Mouse (Mus musculus) stomach, embryonic 15.5 days (tissue): Measurements from ENCODE around the gene Abhd12. TPM values are rescaled to one million over a fixed set of nuclear protein-coding genes. Genes with fewer than 3 reads are reported as not detected.

Experiments
- ATAC-seq: fragments of 200-750 bp; cut with Nextera tagmentation; 2 replicates; pipeline ENCODE4 v1.8.0; 2017; ENCODE audit warnings: low read depth, moderate number of reproducible peaks, moderate TSS enrichment; ENCODE audit not compliant: insufficient read depth, low FRiP score
- H3K27ac ChIP-seq: fragments of 300-500 bp; sonication (generic); 2 replicates; pipeline ENCODE4 v1.5.1; 2015; ENCODE audit warnings: mild to moderate bottlenecking, inconsistent platforms
- H3K27me3 ChIP-seq: fragments of 300-500 bp; sonication (generic); replicated peaks from 2 replicates; pipeline ENCODE4 v1.6.1; 2015; ENCODE audit warnings: inconsistent platforms
- H3K36me3 ChIP-seq: fragments of 300-500 bp; sonication (generic); 2 replicates; pipeline ENCODE4 v1.6.1; 2015; ENCODE audit warnings: inconsistent platforms
- H3K4me1 ChIP-seq: fragments of 300-500 bp; sonication (generic); 2 replicates; pipeline ENCODE4 v1.6.1; 2015; ENCODE audit warnings: inconsistent platforms
- H3K4me2 ChIP-seq: fragments of 300-500 bp; sonication (generic); 2 replicates; pipeline ENCODE4 v1.6.1; 2015; ENCODE audit warnings: mild to moderate bottlenecking, inconsistent platforms
- H3K4me3 ChIP-seq: fragments of 300-500 bp; sonication (generic); replicated peaks from 2 replicates; pipeline ENCODE4 v1.5.1; 2015; ENCODE audit warnings: inconsistent platforms
- H3K9ac ChIP-seq: fragments of 300-500 bp; sonication (generic); 2 replicates; pipeline ENCODE4 v1.6.1; 2015; ENCODE audit warnings: inconsistent platforms
- H3K9me3 ChIP-seq: fragments of 300-500 bp; sonication (generic); 2 replicates; pipeline ENCODE4 v1.6.1; 2016; ENCODE audit warnings: inconsistent platforms
- WGBS: fragments of 180-500 bp; shearing (Covaris S2); methylation state at CpG from one replicate; pipeline ENCODE4 v1.1.7; 2015; 5-methylcytosine and 5-hydroxymethylcytosine counted together
- polyA plus RNA-seq: library from polyadenylated mRNA; unstranded; fragments of >200 nt; fragmentation: Nextera tagmentation; extraction: Ambion mirVana; gene quantifications from 2 replicates; pipeline ENCODE4 v1.2.1, GENCODE M21; 2015

The Abhd12 gene
- polyA plus RNA-seq, 1 experiment from 2014 or later: 58.3 TPM

GRCm38 (mm10) chr2:150841109-150841508, 63.4 kb downstream of the Abhd12 start:
- H3K9ac ChIP-seq: no peak overlapping the region
- H3K4me2 ChIP-seq: no peak overlapping the region
- ATAC-seq: no peak
- H3K4me3 ChIP-seq: no peak overlapping the region
- WGBS: 56% methylated on average over 11 of the region's 11 CpGs
- no peaks in the 10 kb centered on the region for H3K9me3 ChIP-seq
- H3K27me3 ChIP-seq: no peaks in the 10 kb centered on the region
- H3K4me1 ChIP-seq: no peaks in the 10 kb centered on the region
- H3K27ac ChIP-seq: no peak overlapping the region
- H3K36me3 ChIP-seq: no peaks in the 10 kb centered on the region

DNA sequence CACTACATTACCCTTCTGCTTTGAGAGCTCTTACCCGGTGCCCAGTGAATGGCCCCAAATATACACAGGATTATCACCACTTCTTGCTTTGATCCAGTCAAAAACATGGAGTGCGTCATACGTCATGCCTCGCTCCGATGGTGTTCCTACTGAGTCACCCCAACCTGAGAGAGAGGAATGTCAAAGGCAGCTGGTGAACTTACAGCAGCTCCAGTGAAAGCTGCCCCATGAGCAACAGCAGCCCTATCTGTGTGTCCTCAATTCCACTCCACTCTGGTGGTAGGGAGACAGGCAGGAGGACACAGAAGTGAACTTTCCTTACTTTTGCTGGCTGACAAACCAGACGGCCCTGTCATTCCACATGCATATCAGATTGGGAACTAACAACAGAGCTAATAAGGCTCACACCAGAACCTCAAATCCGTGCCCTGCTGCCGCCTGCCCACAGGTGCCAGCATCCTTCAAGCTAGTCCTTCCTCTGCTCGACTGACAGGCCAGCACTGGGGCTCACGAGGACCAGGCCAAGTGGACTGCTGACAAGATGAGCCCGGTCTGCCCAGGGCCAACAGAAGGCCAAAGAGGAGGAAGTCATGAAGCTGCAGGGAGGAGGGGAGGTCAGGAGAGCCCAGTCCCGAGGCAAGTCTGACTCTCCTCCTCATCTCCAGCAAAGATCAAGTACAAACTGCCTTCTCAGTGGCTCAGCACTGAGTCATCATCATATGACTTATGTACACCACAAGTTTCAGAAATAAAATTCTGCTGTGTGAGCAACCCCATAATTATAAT, 64.7 kb downstream of the Abhd12 start:
- Histone ChIP-seq H3K27ac (no peak overlapping the region), H3K4me3 (no peak overlapping the region), H3K36me3 (0 out of 2 replicates have a peak, but pooled peaks cover 3% of the 10 kb centered on the region), H3K4me2 (no peak overlapping the region), H3K4me1 (no peaks in the 10 kb centered on the region), H3K9me3 (no peaks in the 10 kb centered on the region), H3K27me3 (no peaks in the 10 kb centered on the region), H3K9ac (no peak overlapping the region)
- ATAC-seq: no peak
- WGBS: 68% methylated on average over 12 of the region's 12 CpGs

GRCm38 (mm10) chr2:150837781-150838180, 66.8 kb downstream of the Abhd12 start:
- no peak for ATAC-seq
- 86% methylated on average over 3 of the region's 3 CpGs for WGBS
- H3K27ac ChIP-seq: no peak overlapping the region
- no peak overlapping the region for H3K4me3 ChIP-seq
- H3K9ac ChIP-seq: no peak overlapping the region
- H3K4me1 ChIP-seq: no peaks in the 10 kb centered on the region
- no peak overlapping the region for H3K4me2 ChIP-seq
- peaks cover 5% of the 10 kb centered on the region; the same call in 1 of the 2 replicates for H3K36me3 ChIP-seq
- no peaks in the 10 kb centered on the region for H3K9me3 ChIP-seq
- no peaks in the 10 kb centered on the region for H3K27me3 ChIP-seq

GRCm38 (mm10) chr2:150836906-150837305, 67.6 kb downstream of the Abhd12 start:
- Histone ChIP-seq H3K4me1 (no peaks in the 10 kb centered on the region), H3K27ac (no peak overlapping the region), H3K4me3 (no peak overlapping the region), H3K9ac (no peak overlapping the region), H3K4me2 (no peak overlapping the region), H3K9me3 (no peaks in the 10 kb centered on the region), H3K27me3 (no peaks in the 10 kb centered on the region), H3K36me3 (peaks cover 7% of the 10 kb centered on the region)
- no peak for ATAC-seq
- WGBS: 74% methylated on average over 15 of the region's 15 CpGs

GRCm38 (mm10) chr2:150835975-150836374, 68.6 kb downstream of the Abhd12 start:
- no peak for ATAC-seq
- no peak overlapping the region for H3K27ac ChIP-seq
- H3K4me1 ChIP-seq: no peaks in the 10 kb centered on the region
- 91% methylated on average over 4 of the region's 4 CpGs for WGBS
- H3K9ac ChIP-seq: no peak overlapping the region
- no peaks in the 10 kb centered on the region for H3K27me3 ChIP-seq
- H3K36me3 ChIP-seq: peaks cover 16% of the 10 kb centered on the region
- no peak overlapping the region for H3K4me2 ChIP-seq
- H3K9me3 ChIP-seq: no peaks in the 10 kb centered on the region
- no peak overlapping the region for H3K4me3 ChIP-seq

GRCm38 (mm10) chr2:150834616-150835015, 69.9 kb downstream of the Abhd12 start:
- no peak overlapping the region for H3K4me2 ChIP-seq
- 88% methylated on average over 7 of the region's 7 CpGs for WGBS
- H3K36me3 ChIP-seq: peaks cover 26% of the 10 kb centered on the region
- no peaks in the 10 kb centered on the region for H3K27me3 ChIP-seq
- no peak overlapping the region for H3K4me3 ChIP-seq
- ATAC-seq: no peak
- no peaks in the 10 kb centered on the region for H3K4me1 ChIP-seq
- H3K27ac ChIP-seq: no peak overlapping the region
- no peak overlapping the region for H3K9ac ChIP-seq
- no peaks in the 10 kb centered on the region for H3K9me3 ChIP-seq

GRCm38 (mm10) chr2:150832029-150832428, 72.5 kb downstream of the Abhd12 start:
- no peak overlapping the region for H3K4me3 ChIP-seq
- H3K36me3 ChIP-seq: peaks cover 52% of the 10 kb centered on the region
- no peak overlapping the region for H3K9ac ChIP-seq
- H3K9me3 ChIP-seq: no peaks in the 10 kb centered on the region
- H3K27me3 ChIP-seq: no peaks in the 10 kb centered on the region
- H3K27ac ChIP-seq: no peak overlapping the region
- no peak overlapping the region for H3K4me2 ChIP-seq
- no peaks in the 10 kb centered on the region for H3K4me1 ChIP-seq
- WGBS: 93% methylated on average over 7 of the region's 7 CpGs
- no peak for ATAC-seq

DNA sequence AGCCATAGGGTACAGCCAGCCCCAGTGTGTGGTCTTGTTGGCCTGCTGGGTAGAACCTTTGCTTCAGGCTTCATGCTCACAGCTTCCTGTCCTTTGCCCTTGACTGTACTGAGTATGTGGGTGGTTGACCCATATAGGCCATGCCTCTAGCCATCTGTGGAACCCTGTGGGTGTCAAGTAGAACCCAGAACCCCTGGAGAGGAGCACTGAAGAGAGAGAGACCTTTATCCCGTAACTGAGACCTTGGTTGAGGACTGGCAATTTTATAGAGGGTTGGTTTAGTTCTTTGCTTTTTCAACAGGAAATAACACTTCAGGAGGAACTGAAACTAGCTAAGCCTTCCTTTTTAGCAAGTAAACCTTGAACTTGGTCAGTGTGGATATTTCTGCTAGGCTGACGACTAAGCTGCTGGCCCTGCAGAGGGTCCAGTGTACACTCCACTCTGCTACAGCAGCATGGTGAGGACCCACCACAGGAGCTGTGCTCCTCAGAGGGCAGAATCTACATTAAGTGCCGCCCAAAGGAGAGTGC, 73.6 kb downstream of the Abhd12 start:
- Histone ChIP-seq H3K9me3 (no peaks in the 10 kb centered on the region), H3K9ac (no peak overlapping the region), H3K27me3 (no peaks in the 10 kb centered on the region), H3K4me3 (no peak overlapping the region), H3K36me3 (peaks cover 61% of the 10 kb centered on the region), H3K4me2 (no peak overlapping the region), H3K27ac (no peak overlapping the region), H3K4me1 (no peaks in the 10 kb centered on the region)
- WGBS: 77% methylated on average over 3 of the region's 3 CpGs
- no peak for ATAC-seq

GRCm38 (mm10) chr2:150830011-150830410, 74.5 kb downstream of the Abhd12 start:
- WGBS: 93% methylated on average over 2 of the region's 2 CpGs
- ATAC-seq: no peak
- H3K9me3 ChIP-seq: no peaks in the 10 kb centered on the region
- no peaks in the 10 kb centered on the region for H3K4me1 ChIP-seq
- no peak overlapping the region for H3K4me2 ChIP-seq
- H3K4me3 ChIP-seq: no peak overlapping the region
- no peak overlapping the region for H3K27ac ChIP-seq
- H3K36me3 ChIP-seq: peaks cover 62% of the 10 kb centered on the region
- no peaks in the 10 kb centered on the region for H3K27me3 ChIP-seq
- no peak overlapping the region for H3K9ac ChIP-seq

- Histone ChIP-seq H3K4me1 (no peaks in the 10 kb centered on the region), H3K27me3 (no peaks in the 10 kb centered on the region), H3K27ac (no peak overlapping the region), H3K9me3 (no peaks in the 10 kb centered on the region), H3K36me3 (peaks cover 59% of the 10 kb centered on the region), H3K9ac (no peak overlapping the region), H3K4me2 (no peak overlapping the region), H3K4me3 (no peak overlapping the region)
- WGBS: 78% methylated on average over 4 of the region's 4 CpGs
- ATAC-seq: no peak
Measured at GRCm38 (mm10) chr2:150828654-150829053, 75.9 kb downstream of the Abhd12 start.

- Histone ChIP-seq H3K27ac (no peak overlapping the region), H3K9me3 (no peaks in the 10 kb centered on the region), H3K36me3 (peaks cover 59% of the 10 kb centered on the region), H3K4me1 (no peaks in the 10 kb centered on the region), H3K9ac (no peak overlapping the region), H3K4me3 (no peak overlapping the region), H3K27me3 (no peaks in the 10 kb centered on the region), H3K4me2 (no peak overlapping the region)
- WGBS: 86% methylated on average over 3 of the region's 3 CpGs
- no peak for ATAC-seq
Measured at GRCm38 (mm10) chr2:150828164-150828563, 76.4 kb downstream of the Abhd12 start.

GRCm38 (mm10) chr2:150826426-150826825, 78.1 kb downstream of the Abhd12 start:
- no peak for ATAC-seq
- H3K9ac ChIP-seq: no peak overlapping the region
- no peak overlapping the region for H3K4me3 ChIP-seq
- 88% methylated on average over 3 of the region's 3 CpGs for whole genome bisulfite sequencing
- no peaks in the 10 kb centered on the region for H3K27me3 ChIP-seq
- H3K36me3 ChIP-seq: peaks cover 54% of the 10 kb centered on the region
- H3K27ac ChIP-seq: no peak overlapping the region
- no peak overlapping the region for H3K4me2 ChIP-seq
- H3K4me1 ChIP-seq: no peaks in the 10 kb centered on the region
- H3K9me3 ChIP-seq: no peaks in the 10 kb centered on the region
